Mouse (Mus musculus): Measurements from ENCODE around the gene E4f1. TPM values are rescaled to one million over a fixed set of nuclear protein-coding genes. Genes with fewer than 3 reads are reported as not detected.

Gene E4f1
- 10 to 100 TPM; 15.6 to 15.9 TPM for total RNA-seq (2021)

GRCm38 (mm10) chr17:24469910-24470602 is at the start of gene E4f1, which contains the start of gene Pgp:
E4f1 (minus strand) TSS chr17:24470313.
Pgp (plus strand) TSS chr17:24470392.
- DNase-seq = peak; percentile 99
- intact Hi-C loops (cut with DNase I) = no loop called here

- peak; percentile 31 to 38 for DNase-seq
- intact Hi-C loops (cut with DNase I) = no loop called here
These were observed 44.5 kb upstream of the E4f1 start for GRCm38 (mm10) chr17:24514270-24515257.

- intact Hi-C loops (cut with DNase I) = loop anchor here (2.0 kb wide), 2 partner anchors 19 to 35 kb away; partner anchors contain the start of gene Mlst8
- DNase-seq = peak; percentile 73 to 76
These were observed 43.5 kb upstream of the E4f1 start for GRCm38 (mm10) chr17:24513609-24514008.

- no peak for DNase-seq
- intact Hi-C loops (cut with DNase I) = no loop called here
These were observed 37.8 kb upstream of the E4f1 start for GRCm38 (mm10) chr17:24507806-24508460.

GRCm38 (mm10) chr17:24507129-24507664 is 37.1 kb upstream of the E4f1 start:
- intact Hi-C loops (cut with DNase I) = no loop called here
- no peak for DNase-seq

GRCm38 (mm10) chr17:24506332-24507070 is 36.4 kb upstream of the E4f1 start:
- DNase-seq = peak; percentile 34 to 36
- intact Hi-C loops (cut with DNase I) = no loop called here

- no peak for DNase-seq
- intact Hi-C loops (cut with DNase I) = no loop called here
These were observed 35.3 kb upstream of the E4f1 start for GRCm38 (mm10) chr17:24505286-24505955.

- intact Hi-C loops (cut with DNase I) = no loop called here
- no peak for DNase-seq
These were observed 34.0 kb upstream of the E4f1 start for GRCm38 (mm10) chr17:24504085-24504484.

- intact Hi-C loops (cut with DNase I) = no loop called here
- no peak for DNase-seq
These were observed 32.1 kb upstream of the E4f1 start for GRCm38 (mm10) chr17:24502208-24502607.

GRCm38 (mm10) chr17:24496026-24496425 is 25.9 kb upstream of the E4f1 start:
- intact Hi-C loops (cut with DNase I) = no loop called here
- no peak for DNase-seq

- intact Hi-C loops (cut with DNase I) = loop anchor here (2.0 kb wide), 2 partner anchors 17 to 43 kb away; no protein-coding TSS in a partner anchor
- DNase-seq = no peak
These were observed 25.3 kb upstream of the E4f1 start for GRCm38 (mm10) chr17:24495443-24495842.

GRCm38 (mm10) chr17:24494627-24495335 is 24.7 kb upstream of the E4f1 start:
- DNase-seq = peak; percentile 59 to 77
- intact Hi-C loops (cut with DNase I) = loop anchor here (2.0 kb wide), 2 partner anchors 18 to 44 kb away; no protein-coding TSS in a partner anchor

GRCm38 (mm10) chr17:24490399-24490798 is 20.3 kb upstream of the E4f1 start:
- DNase-seq = no peak
- intact Hi-C loops (cut with DNase I) = no loop called here

- intact Hi-C loops (cut with DNase I) = no loop called here
- no peak for DNase-seq
These were observed 19.3 kb upstream of the E4f1 start for GRCm38 (mm10) chr17:24489265-24490030.

- peak; percentile 40 to 45 for DNase-seq
- intact Hi-C loops (cut with DNase I) = no loop called here
These were observed 18.6 kb upstream of the E4f1 start for GRCm38 (mm10) chr17:24488662-24489264.

- DNase-seq = no peak
- intact Hi-C loops (cut with DNase I) = no loop called here
These were observed 18.1 kb upstream of the E4f1 start, which contains the start of gene Caskin1 for GRCm38 (mm10) chr17:24488186-24488661. Caskin1 (plus strand) TSS chr17:24488601.

Measured in heart, postnatal 10 days (tissue).